Mouse (Mus musculus): ENCODE results near the gene Usp11. TPM values are rescaled to one million over a fixed set of nuclear protein-coding genes. Genes with fewer than 3 reads are reported as not detected.

Gene Usp11
- polyA plus RNA-seq (2015; fragmentation: Nextera tagmentation; extraction: Ambion mirVana) = 5.6 and 7.4 TPM in 2 replicates

DNA sequence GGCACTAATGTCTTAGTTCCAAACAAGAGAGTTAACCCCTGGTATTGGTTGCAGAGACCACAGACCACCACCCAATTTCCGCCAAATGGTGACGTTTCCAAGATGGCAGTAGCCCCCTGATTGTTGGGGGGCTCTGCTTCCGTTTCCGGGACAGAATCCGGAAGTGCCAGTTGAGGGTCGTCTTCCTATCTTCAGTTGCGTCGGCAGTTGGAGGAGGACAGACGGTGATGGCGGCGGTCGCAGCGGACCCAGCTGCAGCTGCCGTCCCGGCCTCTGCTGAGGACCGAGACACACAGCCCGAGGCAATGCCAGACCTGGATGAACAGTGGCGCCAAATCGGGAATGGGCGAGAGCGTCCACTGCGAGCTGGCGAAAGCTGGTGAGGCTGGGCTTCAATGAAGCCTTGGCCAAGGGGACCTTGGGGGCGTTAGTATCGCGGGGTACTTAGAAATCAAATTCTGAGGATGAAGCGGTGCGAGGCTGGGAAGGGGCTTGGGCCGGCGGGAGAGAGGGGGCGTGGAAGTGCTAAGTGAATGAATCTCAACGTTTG lies at the start of gene Usp11:
Gene Usp11, plus strand, starts transcription at position 166 of the 550 bp plus-strand sequence.

DNA sequence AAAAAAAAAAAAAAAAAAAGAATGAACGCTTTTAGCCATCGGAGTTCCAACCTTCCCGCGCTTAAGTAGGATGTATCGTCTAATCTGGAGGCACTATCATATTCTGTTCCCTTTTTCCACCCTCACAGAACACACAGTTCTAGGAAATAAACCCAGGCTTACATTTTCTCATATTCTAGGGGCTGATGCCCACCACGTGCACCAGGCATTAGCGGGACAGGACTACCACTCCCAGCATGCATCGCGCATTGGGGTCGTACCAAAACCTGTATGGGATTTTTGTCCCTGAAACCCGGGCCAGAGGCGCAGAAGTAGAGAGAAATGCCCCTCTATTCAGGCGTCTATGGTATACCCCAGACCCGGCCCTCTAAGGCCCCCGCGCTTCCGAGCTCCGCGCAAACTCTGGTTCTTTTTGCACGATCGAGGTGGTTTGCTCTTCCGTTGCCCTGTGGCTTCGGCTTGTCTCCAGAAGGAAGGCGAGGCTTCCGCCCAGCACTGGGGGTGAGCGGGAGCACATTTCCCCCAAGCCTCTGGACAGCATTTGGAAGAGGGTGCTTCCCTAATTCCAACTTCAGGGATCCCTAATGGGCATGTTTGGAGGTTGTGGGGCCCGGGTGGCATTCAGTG lies 45.6 kb upstream of the Usp11 start, which contains the start of gene Uba1:
Gene Uba1, plus strand, starts transcription at position 301 of the 627 bp plus-strand sequence.

GRCm38 (mm10) chrX:20687519-20688067 lies 16.1 kb upstream of the Usp11 start, which contains the start of gene Cdk16:
Cdk16 (plus strand) TSS chrX:20687954.

Other genes with a start within 250 kb of the Usp11 start
- 0.16 and 0.31 TPM in 2 replicates for gene Rgn, start 154.1 kb upstream of the Usp11 start, polyA plus RNA-seq (2015; fragmentation: Nextera tagmentation; extraction: Ambion mirVana)
- 24.6 and 25.1 TPM in 2 replicates for gene Rbm10, start 86.4 kb upstream of the Usp11 start, polyA plus RNA-seq (2015; fragmentation: Nextera tagmentation; extraction: Ambion mirVana)
- 183 and 195 TPM in 2 replicates for gene Ndufb11, start 86.3 kb upstream of the Usp11 start, polyA plus RNA-seq (2015; fragmentation: Nextera tagmentation; extraction: Ambion mirVana)
- gene Uba1, start 45.6 kb upstream of the Usp11 start, polyA plus RNA-seq (2015; fragmentation: Nextera tagmentation; extraction: Ambion mirVana) = 69.4 and 70.5 TPM in 2 replicates
- gene Cdk16, start 16.0 kb upstream of the Usp11 start, polyA plus RNA-seq (2015; fragmentation: Nextera tagmentation; extraction: Ambion mirVana) = 30.0 and 32.5 TPM in 2 replicates
- 46.5 and 48.9 TPM in 2 replicates for gene Araf, start 93.9 kb downstream of the Usp11 start, polyA plus RNA-seq (2015; fragmentation: Nextera tagmentation; extraction: Ambion mirVana)
- 11.4 and 13.3 TPM in 2 replicates for gene Timp1, start 166.3 kb downstream of the Usp11 start, polyA plus RNA-seq (2015; fragmentation: Nextera tagmentation; extraction: Ambion mirVana)
- not detected in 2 replicates for gene Syn1, start 217.1 kb downstream of the Usp11 start, polyA plus RNA-seq (2015; fragmentation: Nextera tagmentation; extraction: Ambion mirVana)
- 39.1 and 60.3 TPM in 2 replicates for gene Cfp, start 227.6 kb downstream of the Usp11 start, polyA plus RNA-seq (2015; fragmentation: Nextera tagmentation; extraction: Ambion mirVana)
- gene Elk1, start 246.7 kb downstream of the Usp11 start, polyA plus RNA-seq (2015; fragmentation: Nextera tagmentation; extraction: Ambion mirVana) = 2.6 and 2.8 TPM in 2 replicates